Mouse (Mus musculus): ENCODE data around the gene Pcp4.

DNA sequence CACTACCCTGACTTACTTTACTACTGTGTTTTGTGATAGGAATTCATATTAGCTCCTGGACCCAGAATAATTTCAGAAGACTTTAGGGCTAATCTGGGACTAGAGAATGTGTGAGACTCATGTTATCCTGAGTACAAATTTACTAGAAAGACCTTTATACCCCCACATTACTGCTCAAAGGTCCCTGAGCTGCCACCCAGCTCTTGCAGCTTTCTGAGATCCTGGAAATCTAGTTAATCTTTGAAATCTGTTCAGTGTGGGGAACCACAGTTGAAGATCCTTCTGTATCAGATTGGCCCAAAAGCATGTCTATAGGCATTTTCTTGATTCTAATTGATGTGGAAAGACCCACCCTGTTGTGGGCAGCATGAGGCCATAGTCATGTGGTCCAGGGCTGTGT lies 69.0 kb downstream of the Pcp4 start:
- TF ChIP-seq CTCF (IDR thresholded peaks at IDR 0.05; ENCODE audit: control insufficient read depth, insufficient read depth, low read length) (no peak), POLR2A (IDR thresholded peaks at IDR 0.05; ENCODE audit: borderline replicate concordance, control insufficient read depth, low read depth, low read length) (no peak)
